25 mouse cellular contexts compared by ENCODE assay signal in the genomic region with DNA sequence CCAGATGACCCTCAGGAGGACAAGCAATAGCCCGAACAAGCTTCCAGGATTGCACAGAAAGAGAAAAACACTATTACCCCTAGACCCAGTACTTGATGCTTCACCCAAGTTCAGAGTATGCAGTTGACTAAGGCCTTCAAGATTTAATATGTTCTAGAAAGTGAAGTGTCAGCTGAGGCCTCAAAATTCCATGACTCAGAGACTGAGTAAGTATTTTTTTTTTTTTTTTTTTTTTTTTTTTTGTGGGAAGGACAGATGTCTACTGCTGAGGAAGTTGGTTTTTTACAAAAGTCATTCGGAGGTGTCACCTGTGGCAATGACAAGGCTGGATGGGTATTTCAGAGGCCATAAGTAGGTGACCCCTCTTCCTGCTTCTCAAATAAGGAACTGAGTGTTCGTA. TPM values are rescaled to one million over a fixed set of nuclear protein-coding genes. Genes with fewer than 3 reads are reported as not detected.
A peak's percentile ranks its signal among the peaks of the same experiment; 100 is the strongest.
DNase-seq lines count a peak whose midpoint lies in the region; ATAC-seq and TF ChIP-seq lines count a peak whose summit lies in the region.
"Had no signal": no experiment of that assay in that cellular context is flagged by ENCODE, and none has a peak within 500 bp of the region (broad histone marks: within the 10 kb centered on the region; RNA-seq: fewer than 3 reads in every experiment).

No protein-coding gene starts in this region.

- no peak overlapping the region for H3K9ac ChIP-seq in heart, embryonic 15.5 days
- no peak overlapping the region for H3K9ac ChIP-seq in stomach, embryonic 15.5 days
- H3K9ac ChIP-seq in stomach, postnatal 0 days (ENCODE audit: low read length), result no peak overlapping the region
- H3K9ac ChIP-seq in intestine, postnatal 0 days (ENCODE audit: low read depth, low read length), result no peak overlapping the region
- H3K9ac ChIP-seq: embryonic facial prominence, embryonic 13.5 days; hindbrain, embryonic 15.5 days; midbrain, embryonic 15.5 days; neural tube, embryonic 13.5 days had no signal

- TF ChIP-seq EP300 in stomach, postnatal 0 days (optimal IDR thresholded peaks at IDR 0.05), result no peak

- peak overlapping the region; percentile 98 for H3K4me2 ChIP-seq in heart, embryonic 15.5 days
- no peak overlapping the region for H3K4me2 ChIP-seq in stomach, embryonic 15.5 days
- no peak overlapping the region for H3K4me2 ChIP-seq in stomach, postnatal 0 days (replicated peaks; ENCODE audit: low read depth)
- H3K4me2 ChIP-seq in intestine, postnatal 0 days (replicated peaks; ENCODE audit: low read depth), result peak overlapping the region; percentile 43
- H3K4me2 ChIP-seq: embryonic facial prominence, embryonic 13.5 days; hindbrain, embryonic 15.5 days; liver, embryonic 11.5 days; midbrain, embryonic 15.5 days; neural tube, embryonic 13.5 days had no signal

- no peak for DNase-seq in heart, adult 8-10 months (ENCODE audit: low spot score)
- DNase-seq in stomach, postnatal 0 days (ENCODE audit: low spot score), result no peak
- DNase-seq in cerebellum, adult 11 months, result no peak
- no peak for DNase-seq in ovary, postnatal 10 days (ENCODE audit: low spot score)
- DNase-seq: adrenal gland, postnatal 14 days; cerebellum, adult 8-10 months; cerebellum, postnatal 36 days; embryo, embryonic 11 days; heart, adult 2 months; layer of hippocampus, postnatal 36 days; lung, adult 18-20 months; lung, postnatal 10 days; thymus, adult 2 months; thymus, postnatal 4 days had no signal

- H3K27me3 ChIP-seq in heart, embryonic 15.5 days, result peaks cover 18% of the 10 kb centered on the region
- peaks cover 13% of the 10 kb centered on the region; the same call in 1 of the 2 replicates for H3K27me3 ChIP-seq in stomach, embryonic 15.5 days (replicated peaks)
- no peaks in the 10 kb centered on the region for H3K27me3 ChIP-seq in stomach, postnatal 0 days (ENCODE audit: control insufficient read depth, insufficient read depth, low read length)
- no peaks in the 10 kb centered on the region for H3K27me3 ChIP-seq in intestine, postnatal 0 days (replicated peaks; ENCODE audit: control insufficient read depth, insufficient read depth, low read length)

- 74% methylated on average over 3 of the region's 3 CpGs for WGBS in heart, embryonic 15.5 days
- 76% methylated on average over 3 of the region's 3 CpGs for WGBS in stomach, embryonic 15.5 days
- 60% methylated on average over 3 of the region's 3 CpGs for WGBS in stomach, postnatal 0 days
- WGBS in intestine, postnatal 0 days, result 48% methylated on average over 3 of the region's 3 CpGs

- no peaks in the 10 kb centered on the region for H3K36me3 ChIP-seq in heart, embryonic 15.5 days
- no peaks in the 10 kb centered on the region for H3K36me3 ChIP-seq in stomach, embryonic 15.5 days
- H3K36me3 ChIP-seq in stomach, postnatal 0 days (ENCODE audit: control insufficient read depth, insufficient read depth, low read length), result no peaks in the 10 kb centered on the region
- no peaks in the 10 kb centered on the region; the same call in 1 of the 2 replicates for H3K36me3 ChIP-seq in intestine, postnatal 0 days (ENCODE audit: control insufficient read depth, insufficient read depth)
- H3K36me3 ChIP-seq: embryonic facial prominence, embryonic 13.5 days; hindbrain, embryonic 15.5 days; midbrain, embryonic 15.5 days; neural tube, embryonic 13.5 days had no signal

- TF ChIP-seq CTCF in stomach, postnatal 0 days (IDR thresholded peaks at IDR 0.05; ENCODE audit: low read depth), result no peak
- no peak for TF ChIP-seq CTCF in intestine, postnatal 0 days (IDR thresholded peaks at IDR 0.05; ENCODE audit: low read depth)

- peak overlapping the region; percentile 66; the same call in 1 of the 2 replicates for H3K27ac ChIP-seq in heart, embryonic 15.5 days
- 0 out of 2 replicates have a peak overlapping the region, but pooled peaks have one; percentile 2 for H3K27ac ChIP-seq in stomach, embryonic 15.5 days
- H3K27ac ChIP-seq in stomach, postnatal 0 days (replicated peaks), result no peak overlapping the region
- peak overlapping the region; percentile 67 for H3K27ac ChIP-seq in intestine, postnatal 0 days (ENCODE audit: low read depth, low read length)
- H3K27ac ChIP-seq: embryonic facial prominence, embryonic 13.5 days; heart, adult 2 months; hindbrain, embryonic 15.5 days; layer of hippocampus, adult 2 months; midbrain, embryonic 15.5 days; neural tube, embryonic 13.5 days had no signal

- H3K4me3 ChIP-seq in heart, embryonic 15.5 days, result peak overlapping the region; percentile 4
- H3K4me3 ChIP-seq in stomach, embryonic 15.5 days (replicated peaks), result no peak overlapping the region
- H3K4me3 ChIP-seq in stomach, postnatal 0 days (ENCODE audit: low read depth, low read length), result no peak overlapping the region
- H3K4me3 ChIP-seq in intestine, postnatal 0 days (ENCODE audit: low read depth, low read length), result no peak overlapping the region
- H3K4me3 ChIP-seq: embryonic facial prominence, embryonic 13.5 days; erythroblast, embryonic 14.5 days; heart, adult 2 months; hindbrain, embryonic 15.5 days; layer of hippocampus, adult 2 months; midbrain, embryonic 15.5 days; neural tube, embryonic 13.5 days had no signal

- no peaks in the 10 kb centered on the region for H3K9me3 ChIP-seq in heart, embryonic 15.5 days (replicated peaks)
- no peaks in the 10 kb centered on the region for H3K9me3 ChIP-seq in stomach, embryonic 15.5 days
- no peaks in the 10 kb centered on the region for H3K9me3 ChIP-seq in stomach, postnatal 0 days (ENCODE audit: control insufficient read depth, low read length)
- no peaks in the 10 kb centered on the region for H3K9me3 ChIP-seq in intestine, postnatal 0 days (ENCODE audit: control insufficient read depth)
- H3K9me3 ChIP-seq: embryonic facial prominence, embryonic 13.5 days; hindbrain, embryonic 15.5 days; midbrain, embryonic 15.5 days; neural tube, embryonic 13.5 days had no signal

- no peak for ATAC-seq in heart, embryonic 15.5 days (replicated peaks; ENCODE audit: insufficient number of reproducible peaks, insufficient read depth, low FRiP score, low read depth)
- no peak for ATAC-seq in stomach, embryonic 15.5 days (ENCODE audit: insufficient read depth, low FRiP score, low read depth)
- ATAC-seq in stomach, postnatal 0 days (ENCODE audit: low FRiP score, low TSS enrichment), result no peak
- ATAC-seq in intestine, postnatal 0 days, result no peak
- ATAC-seq: forebrain, embryonic 14.5 days; midbrain, embryonic 15.5 days had no signal

- H3K4me1 ChIP-seq in heart, embryonic 15.5 days (replicated peaks), result peaks cover 10% of the 10 kb centered on the region
- 0 out of 2 replicates have a peak, but pooled peaks cover 18% of the 10 kb centered on the region for H3K4me1 ChIP-seq in stomach, embryonic 15.5 days
- H3K4me1 ChIP-seq in stomach, postnatal 0 days (replicated peaks; ENCODE audit: control insufficient read depth, insufficient read depth), result no peaks in the 10 kb centered on the region
- no peaks in the 10 kb centered on the region; the same call in none of the 2 replicates for H3K4me1 ChIP-seq in intestine, postnatal 0 days (replicated peaks; ENCODE audit: control insufficient read depth, insufficient read depth, low read length)

RNA-seq across cellular contexts. Expression of a gene that starts 4.0 kb away (rescaled TPM):
- 16.3 and 17.8 TPM in 2 replicates for polyA plus RNA-seq in heart, embryonic 15.5 days (2015; fragmentation: Nextera tagmentation; extraction: Ambion mirVana)
- total RNA-seq in heart, adult 8-10 months (2022), result 1 to 10 TPM; 1.4 to 2.7 (median 1.5) TPM
- polyA plus RNA-seq in stomach, embryonic 15.5 days (2015; fragmentation: Nextera tagmentation; extraction: Ambion mirVana), result 7.3 and 9.5 TPM in 2 replicates
- 6.9 and 8.2 TPM in 2 replicates for polyA plus RNA-seq in stomach, postnatal 0 days (2015; fragmentation: Nextera tagmentation; extraction: Ambion mirVana)
- 47.4 and 52.3 TPM in 2 replicates for polyA plus RNA-seq in intestine, postnatal 0 days (2015; fragmentation: Nextera tagmentation; extraction: Ambion mirVana)
- polyA plus RNA-seq: erythroblast, embryonic 14.5 days had no signal

Comparison
In these comparisons a context has a peak if more than half of its experiments do, and no peak if none do; other contexts are left out.
1. H3K4me2 ChIP-seq: peak in heart, embryonic 15.5 days (single experiment) and intestine, postnatal 0 days (single experiment); none in stomach, embryonic 15.5 days (single experiment) and stomach, postnatal 0 days (single experiment).